Mouse (Mus musculus) ES-E14 (cell line): ENCODE measurements around the gene Gatad2a.

Experiments used
- CHD2 ChIP-seq: IDR thresholded peaks from 2 replicates; pipeline ENCODE4 v1.6.1; 2014; ENCODE audit warnings: mild to moderate bottlenecking, low read depth, low read length, inconsistent platforms
- HCFC1 ChIP-seq: IDR thresholded peaks from 2 replicates; pipeline ENCODE4 v1.6.1; 2012; ENCODE audit warnings: low read length, inconsistent platforms, borderline replicate concordance; ENCODE audit not compliant: insufficient read depth
- MAFK ChIP-seq: IDR thresholded peaks from 2 replicates; pipeline ENCODE4 v1.6.1; 2014; ENCODE audit warnings: mild to moderate bottlenecking, low read depth, low read length, inconsistent platforms; ENCODE audit not compliant: insufficient read depth
- ZC3H11A ChIP-seq: IDR thresholded peaks from 2 replicates; pipeline ENCODE4 v1.6.1; 2012; ENCODE audit warnings: low read depth, mild to moderate bottlenecking, inconsistent platforms, low read length, borderline replicate concordance
- ZNF384 ChIP-seq: IDR thresholded peaks from 2 replicates; pipeline ENCODE4 v1.6.1; 2012; ENCODE audit warnings: low read depth, low read length, inconsistent platforms

DNA sequence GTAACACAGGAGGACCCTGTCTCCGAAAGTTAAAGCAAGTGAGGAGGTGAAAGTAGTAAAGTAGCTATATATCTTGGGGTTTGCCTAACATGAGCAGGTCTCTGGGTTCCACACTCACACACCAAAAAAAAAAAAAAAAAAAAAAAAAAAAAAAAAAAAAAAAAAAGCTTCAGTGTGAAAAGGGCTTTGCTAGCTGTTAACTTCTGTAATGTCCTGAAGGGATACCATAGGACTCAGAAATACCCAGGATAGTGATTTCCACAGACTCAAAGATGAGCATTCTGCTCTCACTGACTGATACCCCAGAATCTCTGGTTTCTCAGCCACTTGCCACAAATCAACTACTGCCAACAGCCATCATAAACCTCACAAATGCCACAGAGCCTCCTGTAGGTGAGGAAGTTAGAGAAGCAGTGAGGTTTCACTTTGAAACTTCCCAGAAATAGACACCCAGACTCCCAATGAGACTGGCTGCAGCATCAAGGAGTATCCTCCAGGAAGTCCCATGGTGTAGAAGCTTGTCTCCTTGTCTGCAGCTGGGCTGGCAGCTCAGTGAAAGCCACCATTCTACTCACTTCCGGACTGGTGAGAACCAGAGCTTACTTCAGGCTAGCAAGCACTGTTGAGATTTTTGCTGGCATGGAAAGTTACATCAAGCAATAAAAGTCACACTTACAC, 11.2 kb downstream of the Gatad2a start:
- TF ChIP-seq ZNF384 (no peak), CHD2 (no peak), HCFC1 (no peak), ZC3H11A (no peak), MAFK (no peak)
